Mouse (Mus musculus) midbrain, embryonic 14.5 days (tissue): Measurements from ENCODE around the gene Bcar1. TPM values are rescaled to one million over a fixed set of nuclear protein-coding genes. Genes with fewer than 3 reads are reported as not detected.

Source experiments
- ATAC-seq: fragments of 200-750 bp; cut with Nextera tagmentation; 2 replicates; pipeline ENCODE4 v1.8.0; 2017; ENCODE audit warnings: moderate number of reproducible peaks, moderate library complexity; ENCODE audit not compliant: low FRiP score, low TSS enrichment
- DNase-seq: peaks from one replicate; pipeline ENCODE4 v3.0.0-alpha.2; 2015
- H3K27ac ChIP-seq: fragments of 300-500 bp; sonication (generic); replicated peaks from 2 replicates; pipeline ENCODE4 v1.5.1; 2014; ENCODE audit warnings: mild to moderate bottlenecking, low read depth, low read length, moderate library complexity
- H3K27me3 ChIP-seq: fragments of 300-500 bp; sonication (generic); 2 replicates; pipeline ENCODE4 v1.6.1; 2014; ENCODE audit warnings: low read length, control low read depth, mixed read lengths; ENCODE audit not compliant: control insufficient read depth, insufficient read depth
- H3K36me3 ChIP-seq: fragments of 300-500 bp; sonication (generic); 2 replicates; pipeline ENCODE4 v1.6.1; 2014; ENCODE audit warnings: low read length, control low read depth; ENCODE audit not compliant: control insufficient read depth, insufficient read depth
- H3K4me1 ChIP-seq: fragments of 300-500 bp; sonication (generic); 2 replicates; pipeline ENCODE4 v1.6.1; 2014; ENCODE audit warnings: mild to moderate bottlenecking, antibody characterized with exemption, low read length, control low read depth; ENCODE audit not compliant: control insufficient read depth, insufficient read depth
- H3K4me2 ChIP-seq: fragments of 300-500 bp; sonication (generic); 2 replicates; pipeline ENCODE4 v1.6.1; 2014; ENCODE audit warnings: mild to moderate bottlenecking, low read length, moderate library complexity
- H3K4me3 ChIP-seq: fragments of 300-500 bp; sonication (generic); replicated peaks from 2 replicates; pipeline ENCODE4 v1.5.1; 2014; ENCODE audit warnings: low read depth, low read length
- H3K9ac ChIP-seq: fragments of 300-500 bp; sonication (generic); replicated peaks from 2 replicates; pipeline ENCODE4 v1.6.1; 2014; ENCODE audit warnings: mild to moderate bottlenecking, low read length, moderate library complexity
- H3K9me3 ChIP-seq: fragments of 300-500 bp; sonication (generic); 2 replicates; pipeline ENCODE4 v1.6.1; 2016; ENCODE audit warnings: low read length, control low read depth, mixed read lengths; ENCODE audit not compliant: control insufficient read depth
- whole genome bisulfite sequencing: fragments of 180-500 bp; shearing (Covaris S2); extraction: QIAGEN DNeasy Blood & Tissue Kit; methylation state at CpG from one replicate; pipeline ENCODE4 v1.1.7; 2014; 5-methylcytosine and 5-hydroxymethylcytosine counted together
- polyA plus RNA-seq: library from polyadenylated mRNA; unstranded; fragments of >200 nt; fragmentation: Nextera tagmentation; extraction: Ambion mirVana; gene quantifications from 2 replicates; pipeline ENCODE4 v1.2.1, GENCODE M21; 2014

The Bcar1 gene
- polyA plus RNA-seq, 1 experiment from 2014 or later = 52.7 TPM

- peak overlapping the region; percentile 40 for H3K4me2 ChIP-seq
- no peaks in the 10 kb centered on the region for H3K27me3 ChIP-seq
- peaks cover 31% of the 10 kb centered on the region for H3K4me1 ChIP-seq
- H3K4me3 ChIP-seq = no peak overlapping the region; the same call in 1 of the 2 replicates
- WGBS = 4% methylated on average over 23 of the region's 23 CpGs
- no peak overlapping the region for H3K9ac ChIP-seq
- DNase-seq = peak; percentile 79
- no peaks in the 10 kb centered on the region for H3K9me3 ChIP-seq
- peak; percentile 68 for ATAC-seq
- H3K36me3 ChIP-seq = no peaks in the 10 kb centered on the region
- H3K27ac ChIP-seq = no peak overlapping the region; the same call in 1 of the 2 replicates
Measured at GRCm38 (mm10) chr8:111745591-111746418, 2.2 kb upstream of the Bcar1 start.

- WGBS = 60% methylated on average over 5 of the region's 5 CpGs
- Histone ChIP-seq H3K4me2 (0 out of 2 replicates have a peak overlapping the region, but pooled peaks have one; percentile 40), H3K27me3 (no peaks in the 10 kb centered on the region), H3K4me1 (peaks cover 39% of the 10 kb centered on the region), H3K36me3 (no peaks in the 10 kb centered on the region), H3K9ac (no peak overlapping the region), H3K27ac (no peak overlapping the region; the same call in 1 of the 2 replicates), H3K4me3 (no peak overlapping the region), H3K9me3 (no peaks in the 10 kb centered on the region)
- no peak for ATAC-seq
- no peak for DNase-seq
Measured at GRCm38 (mm10) chr8:111745086-111745485, 1.5 kb upstream of the Bcar1 start.

GRCm38 (mm10) chr8:111743101-111743791, 363 bp downstream of the Bcar1 start:
- peak overlapping the region; percentile 96 for H3K9ac ChIP-seq
- H3K4me2 ChIP-seq = peak overlapping the region; percentile 78
- WGBS = 1% methylated on average over 44 of the region's 44 CpGs
- DNase-seq (peak; percentile 66), ATAC-seq (peak; percentile 42; the same call in 1 of the 2 replicates)
- H3K9me3 ChIP-seq = no peaks in the 10 kb centered on the region
- peak overlapping the region; percentile 82 for H3K27ac ChIP-seq
- H3K4me3 ChIP-seq = peak overlapping the region; percentile 89
- no peaks in the 10 kb centered on the region for H3K36me3 ChIP-seq
- peaks cover 54% of the 10 kb centered on the region for H3K4me1 ChIP-seq
- no peaks in the 10 kb centered on the region for H3K27me3 ChIP-seq

GRCm38 (mm10) chr8:111742261-111743037, 1.2 kb downstream of the Bcar1 start:
- peak overlapping the region; percentile 82 for H3K27ac ChIP-seq
- no peaks in the 10 kb centered on the region for H3K27me3 ChIP-seq
- 22% methylated on average over 11 of the region's 11 CpGs for WGBS
- H3K36me3 ChIP-seq = no peaks in the 10 kb centered on the region
- no peaks in the 10 kb centered on the region for H3K9me3 ChIP-seq
- H3K4me1 ChIP-seq = peaks cover 57% of the 10 kb centered on the region
- ATAC-seq (no peak), DNase-seq (peak; percentile 52)
- peak overlapping the region; percentile 96 for H3K9ac ChIP-seq
- H3K4me2 ChIP-seq = peak overlapping the region; percentile 78
- H3K4me3 ChIP-seq = peak overlapping the region; percentile 89

- Histone ChIP-seq H3K27ac (no peak overlapping the region), H3K27me3 (no peaks in the 10 kb centered on the region), H3K4me2 (peak overlapping the region; percentile 78), H3K9me3 (no peaks in the 10 kb centered on the region), H3K4me3 (peak overlapping the region; percentile 89), H3K4me1 (peaks cover 66% of the 10 kb centered on the region), H3K36me3 (no peaks in the 10 kb centered on the region), H3K9ac (peak overlapping the region; percentile 96; the same call in 1 of the 2 replicates)
- ATAC-seq = no peak
- DNase-seq = no peak
- WGBS = 83% methylated on average over 6 of the region's 6 CpGs
Measured at GRCm38 (mm10) chr8:111741556-111741955, 2.1 kb downstream of the Bcar1 start.

GRCm38 (mm10) chr8:111740994-111741393, 2.6 kb downstream of the Bcar1 start:
- no peak for ATAC-seq
- Histone ChIP-seq H3K4me2 (peak overlapping the region; percentile 78), H3K9me3 (no peaks in the 10 kb centered on the region), H3K4me1 (peaks cover 69% of the 10 kb centered on the region), H3K27me3 (no peaks in the 10 kb centered on the region), H3K4me3 (no peak overlapping the region), H3K36me3 (no peaks in the 10 kb centered on the region), H3K27ac (no peak overlapping the region), H3K9ac (no peak overlapping the region; the same call in 1 of the 2 replicates)
- no peak for DNase-seq
- WGBS = 82% methylated on average over 8 of the region's 8 CpGs

- H3K27me3 ChIP-seq = no peaks in the 10 kb centered on the region
- DNase-seq = no peak
- H3K36me3 ChIP-seq = no peaks in the 10 kb centered on the region
- peaks cover 76% of the 10 kb centered on the region for H3K4me1 ChIP-seq
- ATAC-seq = no peak
- no peaks in the 10 kb centered on the region for H3K9me3 ChIP-seq
- no peak overlapping the region for H3K4me3 ChIP-seq
- H3K4me2 ChIP-seq = peak overlapping the region; percentile 78
- H3K27ac ChIP-seq = no peak overlapping the region
- WGBS = 72% methylated on average over 7 of the region's 7 CpGs
- H3K9ac ChIP-seq = no peak overlapping the region; the same call in 1 of the 2 replicates
Measured at GRCm38 (mm10) chr8:111740301-111740711, 3.3 kb downstream of the Bcar1 start.

- Histone ChIP-seq H3K27ac (peak overlapping the region; percentile 60), H3K9ac (no peak overlapping the region)
Measured at GRCm38 (mm10) chr8:111739604-111740003, 4.0 kb downstream of the Bcar1 start.

More at GRCm38 (mm10) chr8:111739604-111740003, 4.0 kb downstream of the Bcar1 start:
- DNase-seq = no peak
- 37% methylated on average over 7 of the region's 7 CpGs for WGBS
- ATAC-seq = no peak
- Histone ChIP-seq H3K9me3 (no peaks in the 10 kb centered on the region), H3K4me3 (no peak overlapping the region), H3K27me3 (no peaks in the 10 kb centered on the region), H3K4me2 (peak overlapping the region; percentile 30), H3K36me3 (no peaks in the 10 kb centered on the region), H3K4me1 (peaks cover 83% of the 10 kb centered on the region)
